Mouse (Mus musculus) heart, embryonic 15.5 days (tissue): ENCODE measurements around the gene Zfp827. TPM values are rescaled to one million over a fixed set of nuclear protein-coding genes. Genes with fewer than 3 reads are reported as not detected.

Experiments used
- ATAC-seq: fragments of 200-750 bp; cut with Nextera tagmentation; replicated peaks from 2 replicates; pipeline ENCODE4 v1.8.0; 2017; ENCODE audit warnings: low read depth, moderate TSS enrichment; ENCODE audit not compliant: insufficient number of reproducible peaks, insufficient read depth, low FRiP score
- H3K27ac ChIP-seq: fragments of 300-500 bp; sonication (generic); 2 replicates; pipeline ENCODE4 v1.5.1; 2015; ENCODE audit warnings: mild to moderate bottlenecking, inconsistent platforms
- H3K27me3 ChIP-seq: fragments of 300-500 bp; sonication (generic); 2 replicates; pipeline ENCODE4 v1.6.1; 2015; ENCODE audit warnings: inconsistent platforms
- H3K36me3 ChIP-seq: fragments of 300-500 bp; sonication (generic); 2 replicates; pipeline ENCODE4 v1.6.1; 2015; ENCODE audit warnings: mild to moderate bottlenecking, inconsistent platforms
- H3K4me1 ChIP-seq: fragments of 300-500 bp; sonication (generic); replicated peaks from 2 replicates; pipeline ENCODE4 v1.6.1; 2015; ENCODE audit warnings: inconsistent platforms
- H3K4me2 ChIP-seq: fragments of 300-500 bp; sonication (generic); 2 replicates; pipeline ENCODE4 v1.6.1; 2015; ENCODE audit warnings: inconsistent platforms, mild to moderate bottlenecking, moderate library complexity
- H3K4me3 ChIP-seq: fragments of 300-500 bp; sonication (generic); 2 replicates; pipeline ENCODE4 v1.5.1; 2015; ENCODE audit warnings: mild to moderate bottlenecking, inconsistent platforms
- H3K9ac ChIP-seq: fragments of 300-500 bp; sonication (generic); 2 replicates; pipeline ENCODE4 v1.6.1; 2015; ENCODE audit warnings: mild to moderate bottlenecking, inconsistent platforms
- H3K9me3 ChIP-seq: fragments of 300-500 bp; sonication (generic); replicated peaks from 2 replicates; pipeline ENCODE4 v1.6.1; 2016; ENCODE audit warnings: inconsistent platforms
- WGBS: fragments of 180-500 bp; shearing (Covaris S2); methylation state at CpG from one replicate; pipeline ENCODE4 v1.1.7; 2015; ENCODE audit warnings: mixed read lengths; 5-methylcytosine and 5-hydroxymethylcytosine counted together
- polyA plus RNA-seq: library from polyadenylated mRNA; unstranded; fragments of >200 nt; fragmentation: Nextera tagmentation; extraction: Ambion mirVana; gene quantifications from 2 replicates; pipeline ENCODE4 v1.2.1, GENCODE M21; 2015

The Zfp827 gene
- polyA plus RNA-seq, 1 experiment from 2014 or later: 5.4 TPM

DNA sequence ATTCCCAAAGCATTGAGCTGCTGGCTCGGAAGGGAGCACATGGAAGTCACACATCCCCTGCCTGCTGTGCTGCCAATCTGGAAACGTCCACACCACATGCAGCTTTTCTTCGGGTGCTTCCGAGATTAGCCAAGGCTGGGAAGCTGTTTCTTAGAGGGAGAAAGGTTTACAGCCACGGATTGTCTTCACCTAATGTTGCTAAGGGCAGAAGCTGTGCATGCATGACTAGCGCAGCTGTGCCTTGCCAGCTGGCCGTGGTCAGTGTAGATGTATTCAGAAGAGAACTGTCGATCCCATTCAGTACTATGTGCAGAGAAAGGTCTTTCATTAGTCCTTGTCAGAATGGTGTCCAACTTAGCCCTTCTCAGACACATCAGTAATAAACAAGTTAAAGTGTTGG lies 117.0 kb downstream of the Zfp827 start:
- 75% methylated on average over 8 of the region's 8 CpGs for WGBS
- Histone ChIP-seq H3K9ac (no peak overlapping the region), H3K4me3 (no peak overlapping the region), H3K27ac (no peak overlapping the region), H3K36me3 (no peaks in the 10 kb centered on the region), H3K4me2 (no peak overlapping the region), H3K4me1 (0 out of 2 replicates have a peak, but pooled peaks cover 7% of the 10 kb centered on the region), H3K27me3 (no peaks in the 10 kb centered on the region), H3K9me3 (no peaks in the 10 kb centered on the region)
- no peak for ATAC-seq

DNA sequence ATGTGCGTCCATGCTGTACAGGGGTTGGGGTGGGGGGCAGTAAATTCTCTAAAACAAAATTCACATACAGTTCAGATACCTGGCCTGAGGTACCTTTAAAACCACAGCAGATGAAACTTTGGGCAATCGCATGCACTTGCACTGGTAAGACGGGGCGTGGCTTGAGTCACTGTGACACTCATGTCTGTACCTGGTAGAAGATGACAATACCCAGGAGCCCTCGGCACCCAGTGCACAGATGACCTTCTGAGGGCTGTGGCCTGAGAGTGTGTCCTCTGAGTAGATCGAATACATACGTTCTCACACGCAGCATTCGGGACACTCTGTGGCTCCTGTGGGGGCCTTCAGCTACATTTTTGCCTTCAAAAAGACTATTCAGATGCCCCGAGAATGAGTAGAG lies 117.4 kb downstream of the Zfp827 start:
- Histone ChIP-seq H3K27ac (no peak overlapping the region), H3K36me3 (no peaks in the 10 kb centered on the region)
- ATAC-seq: no peak

DNA sequence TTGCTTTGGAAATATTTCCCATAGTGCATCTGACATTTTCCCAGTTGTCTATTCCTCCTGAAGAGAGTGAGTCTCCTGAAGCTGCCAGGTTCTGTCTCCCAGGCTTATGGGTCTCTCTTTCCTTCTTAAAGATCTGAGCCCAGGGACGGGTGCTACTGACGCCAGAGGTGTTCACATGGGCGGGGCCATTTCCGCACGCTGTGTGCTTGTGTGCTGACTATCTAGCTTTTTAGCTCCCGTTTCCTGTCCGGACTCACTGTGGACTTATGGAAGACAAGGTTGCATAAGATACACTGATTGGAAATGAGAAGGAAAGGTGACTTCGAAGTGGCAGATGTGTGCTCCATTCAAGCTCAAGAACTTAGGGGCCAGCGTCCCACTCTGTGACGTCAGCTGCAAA lies 120.6 kb downstream of the Zfp827 start:
- H3K9me3 ChIP-seq: no peaks in the 10 kb centered on the region
- H3K27me3 ChIP-seq: no peaks in the 10 kb centered on the region
- ATAC-seq: no peak
- WGBS: 83% methylated on average over 10 of the region's 10 CpGs
- no peak overlapping the region for H3K4me3 ChIP-seq
- peaks cover 11% of the 10 kb centered on the region; the same call in 1 of the 2 replicates for H3K36me3 ChIP-seq
- no peak overlapping the region for H3K9ac ChIP-seq
- H3K4me1 ChIP-seq: 0 out of 2 replicates have a peak, but pooled peaks cover 10% of the 10 kb centered on the region
- H3K4me2 ChIP-seq: no peak overlapping the region
- H3K27ac ChIP-seq: no peak overlapping the region

More for the DNA sequence above, 117.4 kb downstream of the Zfp827 start:
- Histone ChIP-seq H3K4me3 (no peak overlapping the region), H3K27me3 (no peaks in the 10 kb centered on the region), H3K4me1 (0 out of 2 replicates have a peak, but pooled peaks cover 10% of the 10 kb centered on the region), H3K9me3 (no peaks in the 10 kb centered on the region), H3K4me2 (no peak overlapping the region), H3K9ac (no peak overlapping the region)
- 71% methylated on average over 10 of the region's 10 CpGs for WGBS

DNA sequence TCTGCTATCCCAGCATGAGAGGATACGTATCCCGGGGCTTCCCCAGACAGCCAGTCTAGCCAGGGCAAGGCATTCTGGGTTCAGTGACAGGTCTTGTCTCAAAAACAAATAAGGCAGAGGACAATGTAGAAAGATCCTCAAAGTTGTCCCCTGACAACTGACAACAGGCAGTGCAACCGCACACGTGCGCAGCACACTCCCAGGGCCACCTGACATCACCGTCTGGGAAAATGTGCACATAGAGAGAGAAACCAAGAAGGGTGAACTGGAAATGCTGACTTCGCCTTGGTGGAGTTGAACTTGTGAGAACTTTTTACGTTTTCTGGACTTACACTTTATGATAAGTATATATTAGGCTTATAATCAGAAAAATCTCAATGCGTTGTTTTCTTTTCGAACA lies 121.6 kb downstream of the Zfp827 start:
- Histone ChIP-seq H3K4me2 (no peak overlapping the region), H3K9ac (no peak overlapping the region), H3K27me3 (no peaks in the 10 kb centered on the region), H3K4me1 (0 out of 2 replicates have a peak, but pooled peaks cover 10% of the 10 kb centered on the region), H3K27ac (no peak overlapping the region), H3K4me3 (no peak overlapping the region), H3K36me3 (peaks cover 13% of the 10 kb centered on the region; the same call in 1 of the 2 replicates), H3K9me3 (no peaks in the 10 kb centered on the region)
- ATAC-seq: no peak
- WGBS: 84% methylated on average over 10 of the region's 10 CpGs

DNA sequence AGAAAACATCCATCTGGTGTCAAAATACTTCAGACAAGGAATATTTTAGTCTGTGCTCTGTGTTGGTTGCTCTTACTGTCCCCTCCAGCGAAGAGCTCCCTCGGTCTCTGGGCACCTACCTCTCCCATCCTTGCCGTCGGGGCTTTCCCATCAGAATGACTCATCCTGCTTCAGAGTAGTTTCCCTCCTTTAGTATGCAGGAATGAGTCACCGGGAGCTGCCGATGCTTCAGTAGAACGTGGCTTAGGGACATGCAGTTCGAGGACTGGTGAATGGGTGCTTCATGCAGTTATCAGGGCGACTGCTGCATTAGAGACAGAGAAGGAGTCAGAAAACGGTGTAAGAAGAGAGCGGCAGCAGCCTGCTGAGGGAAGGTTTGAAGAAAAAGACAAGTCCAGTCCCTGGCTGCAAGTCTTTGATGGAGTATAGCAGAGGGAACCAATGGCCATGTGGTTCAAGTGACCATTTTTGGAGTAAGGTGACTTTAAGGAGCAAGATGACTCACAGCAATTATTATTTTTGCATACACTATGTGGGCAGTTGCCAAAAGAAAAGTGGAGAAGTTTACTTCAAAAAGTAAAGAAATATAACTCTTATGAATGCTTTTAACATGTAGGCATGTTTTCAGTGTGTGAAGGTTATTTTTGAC lies 122.4 kb downstream of the Zfp827 start:
- H3K4me1 ChIP-seq: 0 out of 2 replicates have a peak, but pooled peaks cover 8% of the 10 kb centered on the region
- H3K27me3 ChIP-seq: no peaks in the 10 kb centered on the region
- peaks cover 13% of the 10 kb centered on the region; the same call in 1 of the 2 replicates for H3K36me3 ChIP-seq
- H3K4me2 ChIP-seq: no peak overlapping the region
- ATAC-seq: no peak
- H3K9me3 ChIP-seq: no peaks in the 10 kb centered on the region
- H3K9ac ChIP-seq: no peak overlapping the region
- H3K27ac ChIP-seq: no peak overlapping the region
- no peak overlapping the region for H3K4me3 ChIP-seq
- WGBS: 41% methylated on average over 11 of the region's 11 CpGs

DNA sequence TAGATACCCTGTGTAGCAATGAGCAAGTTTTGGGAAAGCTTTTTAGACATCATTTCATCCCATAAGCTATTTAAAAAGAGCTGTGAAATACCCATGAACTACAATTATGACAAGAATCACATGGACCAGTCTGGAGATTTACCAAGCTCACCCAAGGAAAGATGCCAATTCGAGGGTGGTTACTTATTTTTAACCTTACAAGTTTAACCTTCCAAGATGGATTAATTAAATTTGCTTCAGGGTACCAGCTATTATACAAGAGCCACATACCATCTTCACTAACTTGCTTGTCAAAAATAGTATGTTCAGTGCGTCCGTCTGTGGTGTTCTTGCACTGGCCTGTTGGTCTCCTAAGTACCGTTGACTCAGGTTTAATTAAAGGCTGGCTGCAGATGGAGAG lies 123.4 kb downstream of the Zfp827 start:
- Histone ChIP-seq H3K9me3 (no peaks in the 10 kb centered on the region), H3K9ac (no peak overlapping the region), H3K36me3 (peaks cover 16% of the 10 kb centered on the region; the same call in 1 of the 2 replicates), H3K4me2 (no peak overlapping the region), H3K27me3 (no peaks in the 10 kb centered on the region), H3K4me3 (no peak overlapping the region), H3K27ac (no peak overlapping the region), H3K4me1 (0 out of 2 replicates have a peak, but pooled peaks cover 3% of the 10 kb centered on the region)
- WGBS: 87% methylated on average over 4 of the region's 4 CpGs
- ATAC-seq: no peak

DNA sequence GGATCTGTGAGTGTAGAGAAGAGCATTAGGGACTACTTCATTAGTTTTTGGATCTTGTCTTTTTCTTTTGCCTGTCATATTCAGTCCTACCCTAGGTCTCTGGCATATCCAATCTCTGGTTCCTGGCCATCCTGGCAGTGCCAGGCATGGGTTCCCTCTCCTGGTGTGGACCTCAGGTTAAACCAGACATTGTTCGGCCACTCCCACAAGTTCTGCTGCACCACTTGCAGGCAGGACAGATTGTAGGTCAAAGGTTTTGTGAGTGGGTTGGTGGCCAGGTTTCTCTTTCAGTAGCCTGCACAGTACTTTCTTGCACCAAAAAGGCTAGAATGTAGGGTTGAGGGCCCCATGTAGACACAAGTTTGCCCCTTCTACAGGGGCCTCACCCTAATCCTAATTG lies 125.0 kb downstream of the Zfp827 start:
- Histone ChIP-seq H3K27ac (no peak overlapping the region), H3K9me3 (no peaks in the 10 kb centered on the region), H3K9ac (no peak overlapping the region), H3K36me3 (peaks cover 18% of the 10 kb centered on the region; the same call in 1 of the 2 replicates), H3K4me2 (no peak overlapping the region), H3K4me1 (0 out of 2 replicates have a peak, but pooled peaks cover 3% of the 10 kb centered on the region), H3K27me3 (no peaks in the 10 kb centered on the region), H3K4me3 (no peak overlapping the region)
- WGBS: 91% methylated on average over 1 of the region's 1 CpGs
- no peak for ATAC-seq

DNA sequence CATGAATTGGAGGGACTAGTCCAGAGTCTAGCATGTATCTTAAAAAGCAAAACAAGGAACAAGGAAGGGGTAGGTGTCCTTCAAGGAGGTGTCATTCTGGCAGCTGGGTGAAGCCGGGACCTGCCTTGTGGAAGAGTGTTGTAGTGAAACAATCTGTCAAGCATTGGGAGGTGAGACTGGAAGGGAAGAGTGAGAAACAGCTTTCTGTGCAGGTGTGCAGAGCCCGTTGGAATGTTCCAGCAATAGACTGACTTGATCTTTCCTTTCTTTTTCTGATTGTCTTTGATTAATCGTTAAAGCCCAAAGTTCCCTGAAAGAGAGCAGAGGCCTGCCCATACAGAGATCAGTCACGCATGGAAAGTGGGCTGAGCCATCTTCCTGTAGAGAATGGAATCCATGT lies 125.4 kb downstream of the Zfp827 start:
- H3K27ac ChIP-seq: no peak overlapping the region
- 92% methylated on average over 4 of the region's 4 CpGs for WGBS
- no peak overlapping the region for H3K4me2 ChIP-seq
- 0 out of 2 replicates have a peak, but pooled peaks cover 3% of the 10 kb centered on the region for H3K4me1 ChIP-seq
- H3K27me3 ChIP-seq: no peaks in the 10 kb centered on the region
- no peaks in the 10 kb centered on the region for H3K9me3 ChIP-seq
- ATAC-seq: no peak
- H3K9ac ChIP-seq: no peak overlapping the region
- no peak overlapping the region for H3K4me3 ChIP-seq
- peaks cover 18% of the 10 kb centered on the region; the same call in 1 of the 2 replicates for H3K36me3 ChIP-seq

DNA sequence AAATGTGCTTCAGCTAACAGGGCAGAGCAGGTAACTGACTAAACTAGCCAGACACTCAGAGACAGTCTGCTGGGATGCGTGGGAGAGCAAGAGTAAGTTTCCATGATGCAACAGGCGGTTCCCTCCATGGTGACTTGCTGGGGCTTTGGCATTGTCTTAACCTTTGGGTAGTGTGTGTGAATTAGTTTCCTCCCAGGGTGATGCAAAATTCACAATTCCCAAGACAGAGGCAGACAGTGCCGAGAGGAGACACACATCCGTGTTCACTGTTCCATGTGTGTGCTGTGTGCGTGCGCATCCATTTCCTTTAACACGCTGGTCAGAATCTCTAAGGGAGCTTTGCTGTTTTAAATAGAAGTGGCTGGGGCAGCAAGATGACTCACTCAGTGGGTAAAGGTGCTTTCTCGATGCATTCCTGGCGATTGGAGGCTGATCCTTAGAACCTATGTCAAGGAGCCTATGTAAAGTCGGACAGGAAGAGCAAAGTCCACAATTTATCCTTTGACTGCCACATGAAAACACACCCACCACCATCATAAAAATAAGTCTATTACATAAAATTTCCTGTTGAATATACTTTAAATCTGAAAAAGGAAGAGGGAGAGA lies 127.4 kb downstream of the Zfp827 start:
- whole genome bisulfite sequencing: 88% methylated on average over 10 of the region's 10 CpGs
- no peak for ATAC-seq
- peaks cover 18% of the 10 kb centered on the region; the same call in 1 of the 2 replicates for H3K36me3 ChIP-seq
- no peak overlapping the region for H3K4me3 ChIP-seq
- no peak overlapping the region for H3K27ac ChIP-seq
- H3K9ac ChIP-seq: no peak overlapping the region
- H3K9me3 ChIP-seq: no peaks in the 10 kb centered on the region
- H3K4me2 ChIP-seq: no peak overlapping the region
- peaks cover 7% of the 10 kb centered on the region for H3K4me1 ChIP-seq
- no peaks in the 10 kb centered on the region for H3K27me3 ChIP-seq

DNA sequence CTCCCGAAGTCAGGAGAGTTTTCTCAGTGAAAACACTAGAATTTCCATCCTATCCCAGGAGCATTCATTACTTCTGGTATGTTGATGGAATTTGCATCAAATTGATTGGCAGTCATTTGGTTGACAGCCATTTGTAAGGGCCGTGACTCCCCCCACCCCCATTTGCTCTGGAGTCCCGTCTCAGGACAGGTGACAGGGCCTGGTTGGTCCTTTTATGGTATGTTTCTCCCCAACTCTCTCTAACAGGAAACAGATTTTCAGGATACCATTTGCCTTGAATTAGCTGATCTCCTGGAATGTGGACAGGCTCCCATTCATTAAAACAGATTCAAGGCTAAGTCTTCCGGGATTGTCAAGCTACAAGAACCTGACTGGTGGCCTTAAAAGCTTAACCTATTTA lies 129.1 kb downstream of the Zfp827 start:
- ATAC-seq: no peak
- Histone ChIP-seq H3K4me2 (no peak overlapping the region), H3K4me3 (no peak overlapping the region), H3K9me3 (no peaks in the 10 kb centered on the region), H3K36me3 (peaks cover 15% of the 10 kb centered on the region; the same call in 1 of the 2 replicates), H3K9ac (no peak overlapping the region), H3K27me3 (no peaks in the 10 kb centered on the region), H3K27ac (no peak overlapping the region), H3K4me1 (peaks cover 7% of the 10 kb centered on the region)
- WGBS: 72% methylated on average over 4 of the region's 4 CpGs

DNA sequence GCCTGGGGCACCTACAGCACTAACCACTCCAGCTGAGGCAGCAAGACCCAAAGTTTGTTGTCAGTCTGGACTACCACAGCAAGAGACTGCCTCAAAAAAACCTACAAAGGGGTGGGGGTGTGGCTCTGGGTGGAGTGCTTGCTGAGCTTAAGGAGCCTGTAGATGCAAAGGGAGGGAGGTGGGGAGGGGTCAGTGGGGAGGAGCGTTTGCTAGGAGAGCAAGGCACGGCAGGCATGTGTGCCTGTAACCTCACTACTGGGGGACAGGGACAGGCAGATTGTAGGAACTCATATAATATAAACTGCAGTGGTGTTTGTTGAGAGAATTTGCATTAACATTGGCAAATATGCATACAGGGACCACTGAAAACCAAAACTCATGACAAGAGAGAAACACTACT lies 130.1 kb downstream of the Zfp827 start:
- Histone ChIP-seq H3K4me2 (no peak overlapping the region), H3K4me1 (peaks cover 17% of the 10 kb centered on the region), H3K9ac (no peak overlapping the region), H3K4me3 (no peak overlapping the region), H3K9me3 (no peaks in the 10 kb centered on the region), H3K36me3 (peaks cover 11% of the 10 kb centered on the region; the same call in 1 of the 2 replicates), H3K27ac (no peak overlapping the region), H3K27me3 (no peaks in the 10 kb centered on the region)
- 43% methylated on average over 2 of the region's 2 CpGs for WGBS
- ATAC-seq: no peak
